Mouse (Mus musculus): ENCODE results near the gene Elmod2. TPM values are rescaled to one million over a fixed set of nuclear protein-coding genes. Genes with fewer than 3 reads are reported as not detected.

The Elmod2 gene
- polyA plus RNA-seq (2012; fragmentation: generic; extraction: Trizol): 1 to 10 TPM in 1 of 2 experiments, under 1 TPM in 1; 0.16 to 1.2 TPM

GRCm38 (mm10) chr8:83331899-83332697, at the start of gene Elmod2:
Gene Elmod2 (minus strand): TSS chr8:83332486.

DNA sequence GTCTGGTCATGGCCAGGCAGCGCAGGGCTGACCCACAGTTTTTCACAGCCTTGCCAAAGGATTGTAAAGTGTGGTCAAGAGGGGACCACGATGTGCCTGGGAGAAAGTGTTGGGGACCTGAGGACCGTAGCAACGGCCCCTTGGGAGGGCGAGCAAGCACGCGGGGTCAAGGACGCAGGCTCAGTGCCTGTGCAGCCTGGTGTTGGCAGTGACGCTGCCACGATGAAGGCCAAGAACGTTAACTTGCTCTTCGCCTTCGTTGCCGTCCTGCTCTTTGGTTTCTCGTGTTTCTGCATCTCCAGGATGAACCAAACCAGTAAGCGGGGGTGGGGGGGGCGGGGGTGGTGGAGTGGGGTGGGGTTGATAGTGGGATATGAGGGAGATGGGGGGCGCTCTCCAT, 16.0 kb upstream of the Elmod2 start, which contains the start of gene Mgat4d:
TSS of gene Mgat4d (plus strand) at position 209 of the 400 bp plus-strand sequence.

GRCm38 (mm10) chr8:83290176-83290575, 42.1 kb downstream of the Elmod2 start, which contains the start of gene Ucp1:
Gene Ucp1 (plus strand): TSS chr8:83290352.

Other genes with a start within 250 kb of the Elmod2 start
- gene Tbc1d9, start 167.1 kb downstream of the Elmod2 start, polyA plus RNA-seq (2012; fragmentation: generic; extraction: Trizol): 1 to 10 TPM in 1 of 2 experiments, under 1 TPM in 1; 0.37 to 2.6 TPM
- 1 to 10 TPM in 1 of 2 experiments, under 1 TPM in 1; 0.27 to 2.0 TPM for gene Gm10645, start 166.3 kb downstream of the Elmod2 start, polyA plus RNA-seq (2012; fragmentation: generic; extraction: Trizol)
- not detected for gene Ucp1, start 42.1 kb downstream of the Elmod2 start, polyA plus RNA-seq (2012; fragmentation: generic; extraction: Trizol)
- not detected for gene Mgat4d, start 16.0 kb upstream of the Elmod2 start, polyA plus RNA-seq (2012; fragmentation: generic; extraction: Trizol)
- not detected for gene Clgn, start 57.4 kb upstream of the Elmod2 start, polyA plus RNA-seq (2012; fragmentation: generic; extraction: Trizol)
- gene Scoc, start 125.9 kb upstream of the Elmod2 start, polyA plus RNA-seq (2012; fragmentation: generic; extraction: Trizol): 10 to 100 TPM in 1 of 2 experiments, 1 to 10 TPM in 1; 4.7 to 14.5 TPM
- gene Olfr370, start 203.3 kb upstream of the Elmod2 start, polyA plus RNA-seq (2012; fragmentation: generic; extraction: Trizol): not detected
- gene Ndufb7, start 234.2 kb upstream of the Elmod2 start, polyA plus RNA-seq (2012; fragmentation: generic; extraction: Trizol): 100 to 1,000 TPM; 393 to 579 TPM